Mouse (Mus musculus) ES-E14 (cell line): ENCODE results near the gene Enpp6.

Experiments
- CHD2 ChIP-seq: IDR thresholded peaks from 2 replicates; pipeline ENCODE4 v1.6.1; 2014; ENCODE audit warnings: mild to moderate bottlenecking, low read depth, low read length, inconsistent platforms
- HCFC1 ChIP-seq: IDR thresholded peaks from 2 replicates; pipeline ENCODE4 v1.6.1; 2012; ENCODE audit warnings: low read length, inconsistent platforms, borderline replicate concordance; ENCODE audit not compliant: insufficient read depth
- MAFK ChIP-seq: IDR thresholded peaks from 2 replicates; pipeline ENCODE4 v1.6.1; 2014; ENCODE audit warnings: mild to moderate bottlenecking, low read depth, low read length, inconsistent platforms; ENCODE audit not compliant: insufficient read depth
- ZC3H11A ChIP-seq: IDR thresholded peaks from 2 replicates; pipeline ENCODE4 v1.6.1; 2012; ENCODE audit warnings: low read depth, mild to moderate bottlenecking, inconsistent platforms, low read length, borderline replicate concordance

DNA sequence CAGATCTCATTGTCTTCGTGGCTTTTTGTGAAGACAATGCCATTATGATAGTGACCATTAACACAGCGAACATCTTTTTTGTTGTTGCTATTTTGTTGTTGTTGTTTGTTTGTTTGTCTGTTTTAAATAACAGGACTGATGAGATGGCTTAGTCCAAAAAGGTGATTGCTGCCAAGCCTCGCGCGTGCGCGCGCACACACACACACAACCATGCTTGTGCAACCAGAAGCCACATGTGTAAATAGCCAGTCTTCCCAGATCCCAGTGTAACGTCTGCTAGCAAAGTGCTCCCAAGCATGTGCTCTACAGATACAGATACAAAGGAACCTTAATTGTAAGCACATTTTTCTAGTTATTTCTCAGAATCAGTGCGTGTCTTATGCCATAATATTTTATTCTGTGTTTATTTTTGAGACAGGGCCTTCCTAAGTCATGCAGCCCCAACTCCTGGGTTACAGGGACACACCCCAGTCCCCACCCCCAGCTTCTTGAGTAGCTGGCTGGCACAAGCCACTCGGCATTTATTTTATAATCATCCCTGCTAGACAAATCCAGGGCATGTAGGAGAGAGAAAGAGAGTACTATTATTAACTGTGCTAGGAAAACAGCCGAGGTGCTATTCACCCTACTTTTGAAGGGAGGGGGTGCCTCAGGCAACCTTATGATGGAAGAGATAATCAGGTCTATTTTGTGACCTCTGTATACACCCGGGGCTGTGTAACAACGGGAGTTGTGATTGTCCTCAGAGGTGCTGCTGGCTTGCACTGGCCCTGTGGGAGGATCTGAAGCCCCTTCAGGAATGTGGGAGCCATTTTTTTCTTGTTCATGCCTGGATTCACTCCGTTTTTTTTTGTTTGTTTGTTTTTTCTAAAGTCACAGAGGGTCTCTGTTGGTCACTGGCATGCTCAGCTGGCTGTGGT is 44.7 kb upstream of the Enpp6 start:
- TF ChIP-seq ZC3H11A (no peak), MAFK (no peak), CHD2 (no peak), HCFC1 (no peak)
